Mouse (Mus musculus): ENCODE results near the gene Fam43a. TPM values are rescaled to one million over a fixed set of nuclear protein-coding genes. Genes with fewer than 3 reads are reported as not detected.

Gene Fam43a
- total RNA-seq, 4 experiments from 2014 or later, result 19.6 to 26.6 (median 23.8) TPM

DNA sequence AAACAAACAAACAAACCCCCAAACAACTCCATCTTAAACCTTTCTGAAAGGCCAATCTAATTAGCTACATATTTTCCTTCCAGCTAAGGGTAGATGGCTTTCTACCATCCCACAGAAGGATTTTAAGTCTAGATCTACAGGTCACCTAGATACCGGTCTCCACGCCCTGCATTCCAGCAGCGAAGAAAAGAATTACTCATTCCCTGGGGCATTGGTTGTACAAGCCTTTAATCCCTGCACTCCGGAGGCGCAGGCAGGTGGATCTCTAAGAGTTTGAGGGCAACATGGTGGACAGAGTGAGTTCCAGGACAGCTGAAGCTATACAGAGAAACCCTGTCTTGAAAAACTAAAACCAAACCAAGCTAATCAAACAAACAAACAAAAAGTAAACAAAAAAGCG is 28.9 kb downstream of the Fam43a start:
- no peak for DNase-seq (ENCODE audit: low spot score)

DNA sequence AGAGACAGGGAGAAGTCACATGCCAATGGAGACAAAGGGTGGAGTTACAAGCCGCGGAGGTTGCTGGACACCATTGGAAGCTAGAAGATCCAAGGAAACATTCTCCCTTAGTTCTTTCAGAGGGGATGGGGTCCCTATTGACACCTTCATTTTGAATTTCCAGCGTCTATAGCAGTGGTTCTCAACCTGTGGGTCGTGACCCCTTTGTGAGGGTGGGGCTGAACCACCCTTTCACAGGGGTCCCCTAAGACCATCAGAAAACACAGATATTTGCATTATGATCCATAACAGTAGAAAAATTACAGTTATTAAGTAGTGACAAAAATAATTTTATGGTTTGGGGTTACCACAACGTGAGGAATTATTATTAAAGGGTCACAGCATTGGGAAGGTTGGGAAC is 30.0 kb downstream of the Fam43a start:
- DNase-seq (ENCODE audit: low spot score), result no peak

- no peak for DNase-seq (ENCODE audit: low spot score)
These were observed 34.6 kb downstream of the Fam43a start for GRCm38 (mm10) chr16:30633906-30634746.

DNA sequence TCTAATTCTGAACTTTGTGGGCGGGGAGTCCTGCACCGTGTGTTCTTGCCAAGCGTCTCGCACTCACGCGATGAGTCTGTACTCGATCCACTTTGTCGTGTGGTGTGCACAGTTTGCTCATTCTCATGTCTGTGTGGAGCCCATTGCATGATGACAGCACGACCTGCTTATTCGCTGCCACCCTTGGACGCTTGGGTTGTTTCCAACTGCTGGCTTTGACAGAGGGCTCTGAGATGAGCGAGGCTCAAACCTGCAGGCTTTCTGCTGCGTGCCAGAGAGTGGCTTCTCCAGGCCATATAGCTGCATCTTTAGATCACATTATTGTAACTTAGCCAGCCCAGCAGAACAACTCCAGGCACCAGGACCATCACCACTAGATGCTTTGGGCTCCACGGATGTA is 39.1 kb downstream of the Fam43a start:
- DNase-seq (ENCODE audit: low spot score), result no peak

GRCm38 (mm10) chr16:30640591-30640990 is 41.1 kb downstream of the Fam43a start:
- DNase-seq (ENCODE audit: low spot score), result no peak

DNA sequence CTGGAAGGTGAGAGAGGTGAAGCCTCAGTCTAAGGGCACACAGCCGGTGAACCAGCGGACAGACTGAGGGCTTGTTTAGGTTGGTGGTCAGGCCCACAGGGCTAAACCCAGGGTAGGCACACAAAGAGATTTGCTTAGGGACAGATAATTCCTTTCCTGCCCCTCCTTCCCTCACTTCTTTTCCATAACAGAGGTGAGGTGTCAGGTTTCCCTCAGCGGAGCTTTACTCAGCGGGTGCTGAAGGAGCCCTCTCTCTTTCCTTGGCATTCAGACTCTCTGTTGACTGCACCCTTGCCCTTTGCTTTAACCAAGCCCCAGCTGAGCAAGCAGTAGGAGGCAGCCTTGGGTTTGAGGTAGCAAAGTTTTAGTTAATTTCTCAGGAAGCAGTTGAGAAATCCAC is 41.9 kb downstream of the Fam43a start:
- no peak for DNase-seq (ENCODE audit: low spot score)

DNA sequence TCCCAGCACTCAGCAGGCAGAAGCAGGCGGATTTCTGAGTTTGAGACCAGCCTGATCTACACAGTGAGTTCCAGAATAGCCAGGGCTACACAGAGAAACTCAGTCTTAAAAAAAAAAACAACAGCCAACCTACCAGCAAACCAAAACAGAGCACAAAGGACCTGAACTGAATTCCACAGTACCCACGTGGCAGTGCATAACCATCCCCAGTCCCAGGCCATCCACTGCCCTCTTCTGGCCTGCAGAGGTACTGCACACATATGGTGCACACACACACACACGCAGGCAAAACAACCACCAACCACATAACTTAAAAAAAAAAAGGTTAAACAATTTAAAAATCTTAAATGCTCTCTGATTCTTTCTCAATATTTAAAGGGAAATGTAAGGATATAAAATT is 42.7 kb downstream of the Fam43a start:
- no peak for DNase-seq (ENCODE audit: low spot score)

DNA sequence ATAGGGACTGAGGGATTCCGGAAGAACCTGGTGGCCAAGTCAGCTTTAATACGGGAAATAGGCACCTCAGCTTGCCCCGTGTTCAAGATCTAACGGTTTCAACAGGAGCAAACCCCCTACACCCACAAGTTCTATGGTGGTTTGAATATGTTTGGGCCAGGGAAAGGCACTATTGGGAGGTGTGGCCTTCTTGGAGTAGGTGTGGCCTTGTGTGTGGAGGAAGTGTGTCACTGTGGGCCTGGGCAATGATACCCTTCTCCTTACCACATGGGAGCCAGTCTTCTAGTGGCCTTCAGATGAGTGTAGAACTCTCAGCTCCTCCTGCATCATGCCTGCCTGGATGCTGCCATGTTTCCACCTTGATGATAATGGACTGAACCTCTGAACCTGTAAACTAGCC is 45.5 kb downstream of the Fam43a start:
- DNase-seq (ENCODE audit: low spot score), result no peak

DNA sequence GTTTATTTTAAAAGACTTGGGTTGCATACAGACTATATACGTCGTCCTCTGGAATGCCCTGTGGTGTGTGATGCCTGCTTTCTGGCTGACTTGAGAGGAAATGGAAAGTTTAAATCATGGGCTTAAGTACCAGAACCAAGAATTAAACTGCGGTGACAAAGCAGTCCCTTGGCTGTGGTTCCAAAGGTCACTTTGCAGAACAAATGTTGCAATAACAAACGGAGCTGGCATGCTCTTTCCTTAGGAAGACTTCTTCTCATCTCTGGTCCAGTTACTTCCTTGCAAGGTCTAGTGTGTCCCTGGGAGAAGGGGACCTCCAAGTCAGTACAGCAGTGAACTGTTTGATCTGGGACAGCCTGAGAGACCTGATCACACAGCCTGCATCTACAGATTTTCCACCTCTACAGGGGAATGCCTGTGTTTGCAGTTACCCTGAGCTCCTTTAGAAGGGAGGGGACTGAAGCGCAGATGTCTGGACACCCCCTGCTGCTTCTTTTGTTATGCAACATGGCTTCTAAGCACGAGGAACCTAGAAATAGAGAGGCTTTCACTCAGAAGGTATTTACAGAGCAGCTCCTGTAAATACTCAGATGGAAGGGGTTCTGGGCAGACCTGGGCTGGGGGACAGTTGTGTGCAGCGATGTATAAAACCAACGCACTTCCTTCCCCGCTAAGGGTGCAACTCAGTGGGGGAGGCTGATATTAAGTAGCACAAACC is 46.5 kb downstream of the Fam43a start:
- no peak for DNase-seq (ENCODE audit: low spot score)

DNA sequence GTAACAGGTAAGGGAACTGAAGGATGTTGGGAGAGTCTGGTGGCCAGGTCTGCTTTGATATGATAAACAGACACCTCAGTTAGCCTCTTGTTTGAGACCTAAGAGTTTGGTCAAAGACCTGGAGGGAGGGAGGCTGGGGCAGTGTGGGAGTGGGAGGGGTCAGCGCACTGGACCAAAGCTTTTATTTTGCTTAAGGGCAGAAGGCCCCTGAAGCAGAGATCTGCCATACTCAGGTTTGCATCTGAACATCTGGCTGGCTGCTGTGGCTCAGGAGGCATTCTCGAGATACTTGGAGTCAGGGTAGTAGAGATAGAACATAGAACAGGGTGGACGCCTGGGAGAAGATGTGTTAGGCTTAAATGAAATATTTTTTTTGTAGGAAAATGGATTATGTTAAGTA is 47.3 kb downstream of the Fam43a start:
- no peak for DNase-seq (ENCODE audit: low spot score)

- no peak for DNase-seq (ENCODE audit: low spot score)
These were observed 51.8 kb downstream of the Fam43a start for GRCm38 (mm10) chr16:30651292-30651691.

Other genes starting within 250 kb of the Fam43a start
- gene Atp13a3, start 193.7 kb upstream of the Fam43a start, total RNA-seq (2022), result 10 to 100 TPM; 43.1 to 54.9 (median 50.5) TPM
- 1 to 10 TPM; 4.1 to 7.0 (median 5.2) TPM for gene Tmem44, start 48.9 kb upstream of the Fam43a start, total RNA-seq (2022)
- 10 to 100 TPM; 15.3 to 21.1 (median 19.7) TPM for gene Lsg1, start 12.1 kb upstream of the Fam43a start, total RNA-seq (2022)

Data from heart, adult 8-10 months (tissue).